Mouse (Mus musculus): Measurements from ENCODE around the gene Blvra.

- no peak for TF ChIP-seq GATA1 (IDR thresholded peaks at IDR 0.05; ENCODE audit: low read length)
- no peak for TF ChIP-seq TAL1 (IDR thresholded peaks at IDR 0.05; ENCODE audit: low read length)
These were observed 69.5 kb downstream of the Blvra start for GRCm38 (mm10) chr2:127140011-127140410.

Data from erythroblast, embryonic 14.5 days (primary cell).